Mouse (Mus musculus): ENCODE data around the gene Tmem121b. TPM values are rescaled to one million over a fixed set of nuclear protein-coding genes. Genes with fewer than 3 reads are reported as not detected.

The Tmem121b gene
- polyA plus RNA-seq, 1 experiment, result 28.7 TPM

DNA sequence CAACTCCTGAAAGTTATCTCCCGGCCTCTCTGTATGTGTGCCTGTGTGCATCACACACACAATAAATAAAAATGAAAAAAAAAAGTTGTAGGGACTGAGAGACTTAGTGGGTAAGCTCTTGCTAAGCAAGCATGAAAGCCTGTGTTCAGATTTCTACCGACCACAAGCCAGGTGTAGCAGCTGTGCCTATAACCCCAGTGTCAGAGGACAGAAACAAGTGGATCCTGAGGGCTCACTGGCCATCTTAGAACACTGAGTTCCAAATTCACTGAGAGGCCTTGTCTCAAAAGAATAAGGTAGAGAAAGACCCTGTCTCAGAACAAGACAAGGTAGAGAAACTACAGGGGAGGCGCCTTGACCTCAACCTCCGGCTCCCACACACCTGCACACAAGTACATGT lies 25.3 kb downstream of the Tmem121b start:
- DNase-seq (ENCODE audit: extremely low spot score in 1 of 2, low spot score in 1 of 2), result no peak

- no peak for DNase-seq (ENCODE audit: extremely low spot score in 1 of 2, low spot score in 1 of 2)
Observed at GRCm38 (mm10) chr6:120466609-120467329, 26.8 kb downstream of the Tmem121b start.

GRCm38 (mm10) chr6:120465393-120465792 lies 28.2 kb downstream of the Tmem121b start:
- DNase-seq (ENCODE audit: extremely low spot score in 1 of 2, low spot score in 1 of 2), result no peak

- DNase-seq (ENCODE audit: extremely low spot score in 1 of 2, low spot score in 1 of 2), result no peak
Observed at GRCm38 (mm10) chr6:120464406-120464939, 29.1 kb downstream of the Tmem121b start.

- no peak for DNase-seq (ENCODE audit: extremely low spot score in 1 of 2, low spot score in 1 of 2)
Observed at GRCm38 (mm10) chr6:120463884-120464283, 29.7 kb downstream of the Tmem121b start.

GRCm38 (mm10) chr6:120463086-120463871 lies 30.3 kb downstream of the Tmem121b start, which contains the start of gene Il17ra:
Il17ra (plus strand) TSS chr6:120463247.
- DNase-seq (ENCODE audit: extremely low spot score in 1 of 2, low spot score in 1 of 2), result peak in 1 of 2 experiments; percentile 60

GRCm38 (mm10) chr6:120462251-120462650 lies 31.4 kb downstream of the Tmem121b start:
- no peak for DNase-seq (ENCODE audit: extremely low spot score in 1 of 2, low spot score in 1 of 2)

DNA sequence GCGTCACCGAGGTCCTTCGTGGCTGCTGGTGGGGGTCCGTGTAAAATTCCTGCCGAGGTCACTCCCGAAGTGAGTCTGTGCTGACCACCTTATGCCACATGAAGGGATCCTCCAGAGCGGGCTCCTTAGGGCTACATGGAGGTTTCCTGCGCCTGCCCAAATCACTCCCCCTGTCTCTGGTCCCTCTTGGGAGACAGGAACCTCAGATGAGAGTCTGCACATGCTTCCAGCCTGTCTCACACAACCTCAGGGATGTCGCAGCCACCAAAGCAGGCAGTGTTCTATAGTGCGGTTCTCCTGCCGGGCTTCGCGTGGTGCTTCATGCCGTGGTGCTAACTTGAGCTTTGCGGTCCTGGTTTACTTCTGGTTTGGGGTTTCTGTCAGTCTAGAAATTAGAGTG lies 32.4 kb downstream of the Tmem121b start:
- DNase-seq (ENCODE audit: extremely low spot score in 1 of 2, low spot score in 1 of 2), result no peak

- no peak for DNase-seq (ENCODE audit: extremely low spot score in 1 of 2, low spot score in 1 of 2)
Observed at GRCm38 (mm10) chr6:120457751-120458150, 35.9 kb downstream of the Tmem121b start.

- DNase-seq (ENCODE audit: extremely low spot score in 1 of 2, low spot score in 1 of 2), result no peak
Observed at GRCm38 (mm10) chr6:120457074-120457473, 36.5 kb downstream of the Tmem121b start.

GRCm38 (mm10) chr6:120454627-120455077 lies 39.0 kb downstream of the Tmem121b start:
- DNase-seq (ENCODE audit: extremely low spot score in 1 of 2, low spot score in 1 of 2), result no peak

DNA sequence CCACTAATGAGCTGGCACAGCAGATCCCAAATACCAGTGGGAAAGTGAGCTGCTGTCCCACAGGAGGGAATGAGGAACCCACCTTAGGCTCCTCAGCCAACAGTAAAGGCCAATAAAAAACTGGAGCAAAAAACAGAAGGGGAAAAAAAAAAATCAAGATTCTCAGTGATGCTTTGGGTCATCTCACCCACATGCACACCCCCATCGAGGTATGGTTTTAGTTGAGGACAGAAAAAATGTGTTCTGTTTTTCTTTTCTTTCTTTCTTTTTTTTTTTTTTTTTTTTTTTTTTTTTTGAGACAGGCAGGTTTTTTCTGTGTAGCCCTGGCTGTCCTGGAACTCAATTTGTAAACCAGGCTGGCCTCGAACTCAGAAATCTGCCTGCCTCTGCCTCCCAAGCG lies 40.1 kb downstream of the Tmem121b start:
- DNase-seq (ENCODE audit: extremely low spot score in 1 of 2, low spot score in 1 of 2), result no peak

DNA sequence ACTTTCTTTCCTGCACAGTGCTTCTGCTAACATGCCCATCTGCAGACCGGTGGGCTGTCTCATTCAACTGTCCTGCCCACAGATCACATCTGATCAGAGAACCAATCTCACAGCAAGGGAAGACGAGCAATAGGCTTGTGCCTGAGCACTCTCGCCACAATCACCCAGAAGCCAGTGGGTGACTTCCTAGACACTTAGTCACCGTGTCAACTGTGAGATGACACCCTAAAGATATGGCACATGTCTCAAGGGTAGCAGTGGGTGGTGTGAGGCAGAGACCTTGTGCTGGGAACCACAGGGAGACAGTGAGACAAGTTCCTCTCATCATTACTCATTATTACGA lies 40.5 kb downstream of the Tmem121b start:
- peak in 1 of 2 experiments; percentile 31 for DNase-seq (ENCODE audit: extremely low spot score in 1 of 2, low spot score in 1 of 2)

DNA sequence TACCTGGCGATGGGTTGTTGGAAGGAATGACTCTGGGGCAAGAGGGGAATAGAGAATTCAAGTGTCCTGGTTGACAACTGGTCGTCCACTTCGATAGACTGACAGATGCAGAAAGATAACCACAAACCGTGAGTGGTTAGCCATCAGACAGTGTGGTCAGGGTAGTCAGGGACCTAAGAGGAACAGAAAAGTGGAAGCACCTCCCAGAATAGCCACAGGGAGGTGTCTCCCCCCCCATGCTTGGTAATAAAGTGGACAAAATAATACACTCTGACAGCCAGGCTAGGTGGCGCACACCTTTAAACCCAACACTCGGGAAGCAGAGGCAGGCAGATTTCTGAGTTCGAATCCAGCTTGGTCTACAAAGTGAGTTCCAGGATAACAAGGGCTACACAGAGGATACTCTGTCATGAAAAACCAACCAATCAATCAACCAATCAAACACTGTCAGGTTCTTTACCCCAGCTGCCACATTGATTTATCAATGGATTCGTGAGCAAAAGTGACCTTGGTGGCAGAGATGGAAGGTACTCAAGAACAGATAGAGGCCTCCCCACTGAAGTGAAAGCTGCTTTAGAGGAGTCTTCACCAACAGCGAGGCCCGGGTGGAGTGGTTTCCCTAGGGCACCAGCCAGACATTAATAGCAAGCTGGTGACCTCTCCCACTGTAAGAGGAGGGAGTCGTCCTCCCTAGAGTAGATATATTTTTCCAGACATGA lies 41.1 kb downstream of the Tmem121b start:
- DNase-seq (ENCODE audit: extremely low spot score in 1 of 2, low spot score in 1 of 2), result no peak

GRCm38 (mm10) chr6:120450208-120450607 lies 43.4 kb downstream of the Tmem121b start:
- DNase-seq (ENCODE audit: extremely low spot score in 1 of 2, low spot score in 1 of 2), result no peak

DNA sequence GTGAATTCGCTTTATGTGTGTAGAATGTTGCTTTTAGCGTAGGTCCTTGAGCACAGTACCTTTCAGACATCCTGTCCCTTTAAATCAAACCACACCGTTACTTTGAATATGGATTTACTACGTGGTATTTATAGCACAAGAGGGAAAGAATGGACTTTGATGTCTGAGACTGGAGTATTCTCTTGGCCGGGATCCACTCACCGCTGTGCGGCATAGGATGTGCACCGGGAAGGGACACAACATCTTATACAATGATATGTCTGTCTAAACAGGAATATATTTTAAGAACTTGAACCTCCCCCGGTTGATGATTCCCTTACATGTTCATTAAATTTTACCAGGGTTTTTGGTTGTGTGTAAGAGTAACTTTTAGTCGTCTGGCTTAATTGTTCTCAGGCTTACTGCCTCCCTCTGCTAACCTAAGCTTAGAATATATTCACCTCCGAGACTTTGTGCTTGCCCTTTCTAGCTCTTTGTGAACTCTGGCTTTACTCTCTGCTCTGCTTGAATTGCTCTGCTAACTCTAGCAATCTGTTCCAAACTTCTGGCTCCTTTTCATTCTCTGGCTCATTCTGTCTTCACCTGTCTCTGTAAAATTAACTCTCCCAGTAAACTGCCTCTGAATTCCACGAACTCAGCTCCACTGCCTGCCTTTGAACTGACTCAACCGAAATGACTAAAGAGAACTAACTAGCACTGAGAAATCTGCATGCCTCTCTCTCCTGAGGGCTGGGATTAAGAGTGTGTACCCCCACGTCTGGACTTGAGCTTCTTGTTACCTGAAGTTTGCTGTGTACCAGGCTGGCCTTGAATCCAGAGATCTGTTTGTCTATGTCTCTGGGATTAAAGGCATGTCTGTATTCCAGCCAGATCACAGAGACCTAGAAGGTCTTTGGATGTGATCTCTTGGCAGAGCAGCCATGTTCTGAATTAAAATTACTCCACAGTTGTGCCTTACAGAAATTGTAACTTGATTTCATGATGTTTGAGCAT lies 49.9 kb downstream of the Tmem121b start:
- DNase-seq (ENCODE audit: extremely low spot score in 1 of 2, low spot score in 1 of 2), result no peak

- no peak for DNase-seq (ENCODE audit: extremely low spot score in 1 of 2, low spot score in 1 of 2)
Observed at GRCm38 (mm10) chr6:120442171-120442749, 51.3 kb downstream of the Tmem121b start.

All from frontal cortex, adult 2 months (tissue).